Mouse (Mus musculus): ENCODE data around the gene Slc13a3.

Gene Slc13a3

DNA sequence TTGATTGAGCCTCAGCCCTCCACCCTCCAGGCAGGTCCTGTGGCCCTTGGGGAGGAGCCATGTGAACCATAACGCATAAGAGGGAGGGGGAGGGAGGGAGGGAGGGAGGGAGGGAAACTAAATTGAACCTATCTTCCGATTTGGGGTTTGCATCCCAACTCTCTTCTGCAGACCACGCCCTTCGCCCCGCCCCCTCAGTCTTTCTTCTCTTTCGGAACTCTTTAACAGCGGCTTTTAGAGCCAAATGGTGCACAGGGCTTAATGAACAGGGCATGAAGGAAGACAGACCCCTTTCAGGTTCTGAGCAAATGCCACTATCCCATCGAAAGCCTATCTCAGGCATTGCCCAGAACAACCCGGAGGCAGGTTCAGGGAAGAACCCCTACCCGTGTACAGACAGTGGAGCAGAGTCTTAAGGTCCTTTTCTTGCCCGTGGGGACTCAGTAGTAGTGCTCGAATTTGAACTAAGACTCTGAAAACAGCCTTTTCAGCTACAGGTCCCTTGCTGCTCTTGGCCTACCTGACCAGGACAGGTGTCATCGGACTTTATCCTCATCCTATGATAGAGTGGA, 105.1 kb downstream of the Slc13a3 start:
- no peak for DNase-seq (ENCODE audit: extremely low read depth, low read depth, low spot score)

DNA sequence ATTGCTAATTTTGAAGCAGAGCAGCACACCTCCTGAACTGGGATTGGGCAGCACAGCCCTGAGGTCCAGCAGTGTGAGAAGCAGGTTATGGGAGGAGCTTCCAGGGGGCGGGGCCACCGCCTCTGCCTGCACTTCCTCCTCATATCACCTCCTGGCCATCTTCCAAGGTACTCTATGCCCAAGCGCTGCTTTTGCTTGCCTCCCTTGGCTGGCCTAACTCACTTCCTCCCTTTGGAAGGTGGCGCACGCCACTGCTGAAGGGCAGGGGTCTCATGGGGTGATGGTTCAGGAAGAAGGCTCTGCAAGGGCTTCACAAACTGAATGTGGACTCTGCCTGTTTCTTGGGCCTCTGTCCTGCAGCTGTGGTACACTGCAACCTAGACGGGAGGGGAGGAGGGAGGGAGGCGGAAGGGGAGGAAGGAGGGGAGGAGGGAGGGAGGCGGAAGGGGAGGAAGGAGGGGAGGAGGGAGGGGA, 105.9 kb downstream of the Slc13a3 start:
- DNase-seq (ENCODE audit: extremely low read depth, low read depth, low spot score) = peak; percentile 16

DNA sequence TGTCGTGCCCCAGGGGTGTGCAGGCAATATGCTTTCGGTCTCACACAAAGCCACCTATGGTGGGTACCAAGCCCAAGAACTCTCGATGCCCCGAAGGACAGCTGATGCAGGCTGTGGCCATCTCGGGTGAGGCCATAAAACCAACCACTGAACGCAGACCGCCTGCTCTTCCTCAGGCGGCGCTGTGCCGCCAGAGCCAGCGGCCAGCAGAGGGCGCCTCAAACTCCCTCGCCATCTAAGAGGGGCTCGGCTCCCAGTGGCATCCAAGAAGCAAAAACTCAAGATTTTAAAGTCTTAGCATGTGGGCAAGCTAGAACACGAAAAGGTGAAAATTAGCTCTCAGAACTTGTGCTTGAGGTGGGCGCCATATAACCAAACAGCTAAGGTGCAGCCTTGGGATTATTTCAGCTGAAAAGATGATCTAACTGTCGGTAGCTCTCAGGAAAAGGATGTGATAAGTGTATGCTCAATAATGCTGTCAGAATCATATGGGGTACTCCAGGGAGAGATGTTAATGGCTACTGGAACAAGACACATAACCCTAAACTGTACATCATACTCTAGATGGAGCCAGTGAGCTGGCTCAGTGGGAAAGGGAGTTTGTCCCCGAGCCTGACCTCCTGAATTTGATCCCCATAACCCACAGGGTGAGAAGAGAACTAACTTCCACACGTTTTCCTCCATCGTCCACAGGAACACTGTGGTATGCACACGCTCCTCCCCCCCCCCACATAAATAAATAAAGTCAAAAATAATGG, 108.5 kb downstream of the Slc13a3 start:
- DNase-seq (ENCODE audit: extremely low read depth, low read depth, low spot score) = no peak

DNA sequence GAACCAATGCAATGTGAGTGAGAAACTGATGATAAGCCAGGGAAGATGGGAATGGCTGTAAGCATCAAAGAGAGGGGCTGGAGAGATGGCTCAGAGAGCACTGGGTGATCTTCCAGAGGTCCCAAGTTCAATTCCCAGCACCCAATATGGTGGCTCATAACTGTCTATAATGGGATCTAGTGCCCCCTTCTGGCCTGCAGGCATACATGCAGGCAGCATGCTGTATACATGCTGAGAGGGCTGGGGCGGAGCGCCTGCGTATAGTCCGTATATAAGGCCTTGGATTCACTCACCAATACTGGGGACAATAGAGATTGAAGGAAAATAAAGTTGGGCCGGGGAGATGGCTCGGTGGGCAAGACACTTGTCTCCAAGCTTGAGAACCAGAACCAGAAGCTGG, 109.7 kb downstream of the Slc13a3 start:
- no peak for DNase-seq (ENCODE audit: extremely low read depth, low read depth, low spot score)

- no peak for DNase-seq (ENCODE audit: extremely low read depth, low read depth, low spot score)
These were observed 112.2 kb downstream of the Slc13a3 start for GRCm38 (mm10) chr2:165360861-165361260.
